Mouse (Mus musculus) B cell, adult 2 months (primary cell): Measurements from ENCODE around the gene 1110051M20Rik.

Experiments
- DNase-seq, 2 experiments: peaks; one replicate each; pipeline ENCODE4 v3.0.0; 2022

Gene 1110051M20Rik

GRCm38 (mm10) chr2:91411473-91411872 lies 33.0 kb downstream of the 1110051M20Rik start:
- no peak for DNase-seq

GRCm38 (mm10) chr2:91408031-91408430 lies 36.5 kb downstream of the 1110051M20Rik start:
- DNase-seq, result no peak

GRCm38 (mm10) chr2:91405071-91405470 lies 39.4 kb downstream of the 1110051M20Rik start:
- DNase-seq, result no peak

GRCm38 (mm10) chr2:91399727-91400126 lies 44.8 kb downstream of the 1110051M20Rik start:
- DNase-seq, result no peak

- no peak for DNase-seq
Measured at GRCm38 (mm10) chr2:91399168-91399567, 45.3 kb downstream of the 1110051M20Rik start.

- no peak for DNase-seq
Measured at GRCm38 (mm10) chr2:91394078-91394477, 50.4 kb downstream of the 1110051M20Rik start.

GRCm38 (mm10) chr2:91388738-91389137 lies 55.8 kb downstream of the 1110051M20Rik start:
- DNase-seq, result no peak

- DNase-seq, result no peak
Measured at GRCm38 (mm10) chr2:91388281-91388680, 56.2 kb downstream of the 1110051M20Rik start.

- DNase-seq, result no peak
Measured at GRCm38 (mm10) chr2:91387287-91387958, 57.1 kb downstream of the 1110051M20Rik start.

- no peak for DNase-seq
Measured at GRCm38 (mm10) chr2:91386547-91387286, 57.8 kb downstream of the 1110051M20Rik start.

- DNase-seq, result no peak
Measured at GRCm38 (mm10) chr2:91383294-91383693, 61.2 kb downstream of the 1110051M20Rik start.

GRCm38 (mm10) chr2:91377038-91377437 lies 67.5 kb downstream of the 1110051M20Rik start:
- DNase-seq, result no peak

- no peak for DNase-seq
Measured at GRCm38 (mm10) chr2:91370314-91370713, 74.2 kb downstream of the 1110051M20Rik start.

- no peak for DNase-seq
Measured at GRCm38 (mm10) chr2:91363272-91363671, 81.2 kb downstream of the 1110051M20Rik start.

GRCm38 (mm10) chr2:91361068-91361528 lies 83.4 kb downstream of the 1110051M20Rik start:
- DNase-seq, result no peak

GRCm38 (mm10) chr2:91355767-91356166 lies 88.7 kb downstream of the 1110051M20Rik start:
- no peak for DNase-seq

- DNase-seq, result no peak
Measured at GRCm38 (mm10) chr2:91354727-91355403, 89.6 kb downstream of the 1110051M20Rik start.

GRCm38 (mm10) chr2:91353854-91354253 lies 90.7 kb downstream of the 1110051M20Rik start:
- no peak for DNase-seq

GRCm38 (mm10) chr2:91351841-91352240 lies 92.7 kb downstream of the 1110051M20Rik start:
- no peak for DNase-seq

GRCm38 (mm10) chr2:91349974-91350457 lies 94.5 kb downstream of the 1110051M20Rik start:
- no peak for DNase-seq

GRCm38 (mm10) chr2:91348936-91349335 lies 95.6 kb downstream of the 1110051M20Rik start:
- no peak for DNase-seq

GRCm38 (mm10) chr2:91345644-91346043 lies 98.9 kb downstream of the 1110051M20Rik start:
- DNase-seq, result no peak

- no peak for DNase-seq
Measured at GRCm38 (mm10) chr2:91339591-91339990, 104.9 kb downstream of the 1110051M20Rik start.
